Mouse (Mus musculus) hindbrain, embryonic 15.5 days (tissue): ENCODE measurements around the gene Dnaja4. TPM values are rescaled to one million over a fixed set of nuclear protein-coding genes. Genes with fewer than 3 reads are reported as not detected.

Experiments
- ATAC-seq: fragments of 200-750 bp; cut with Nextera tagmentation; 2 replicates; pipeline ENCODE4 v1.8.0; 2017; ENCODE audit warnings: low read depth, moderate number of reproducible peaks, moderate TSS enrichment; ENCODE audit not compliant: low FRiP score
- H3K27ac ChIP-seq: fragments of 300-500 bp; sonication (generic); replicated peaks from 2 replicates; pipeline ENCODE4 v1.5.1; 2015; ENCODE audit warnings: mild to moderate bottlenecking, inconsistent platforms
- H3K27me3 ChIP-seq: fragments of 300-500 bp; sonication (generic); 2 replicates; pipeline ENCODE4 v1.6.1; 2015; ENCODE audit warnings: control low read depth, inconsistent platforms
- H3K36me3 ChIP-seq: fragments of 300-500 bp; sonication (generic); 2 replicates; pipeline ENCODE4 v1.6.1; 2015; ENCODE audit warnings: control low read depth, inconsistent platforms
- H3K4me1 ChIP-seq: fragments of 300-500 bp; sonication (generic); replicated peaks from 2 replicates; pipeline ENCODE4 v1.6.1; 2015; ENCODE audit warnings: control low read depth, inconsistent platforms
- H3K4me2 ChIP-seq: fragments of 300-500 bp; sonication (generic); 2 replicates; pipeline ENCODE4 v1.6.1; 2015; ENCODE audit warnings: moderate library complexity, mild to moderate bottlenecking, inconsistent platforms
- H3K4me3 ChIP-seq: fragments of 300-500 bp; sonication (generic); 2 replicates; pipeline ENCODE4 v1.5.1; 2015; ENCODE audit warnings: mild to moderate bottlenecking, inconsistent platforms
- H3K9ac ChIP-seq: fragments of 300-500 bp; sonication (generic); 2 replicates; pipeline ENCODE4 v1.6.1; 2015; ENCODE audit warnings: inconsistent platforms
- H3K9me3 ChIP-seq: fragments of 300-500 bp; sonication (generic); 2 replicates; pipeline ENCODE4 v1.6.1; 2016; ENCODE audit warnings: control low read depth, inconsistent platforms
- WGBS: fragments of 180-500 bp; shearing (Covaris S2); methylation state at CpG from one replicate; pipeline ENCODE4 v1.1.7; 2015; 5-methylcytosine and 5-hydroxymethylcytosine counted together
- polyA plus RNA-seq: library from polyadenylated mRNA; unstranded; fragments of >200 nt; fragmentation: Nextera tagmentation; extraction: Ambion mirVana; gene quantifications from 2 replicates; pipeline ENCODE4 v1.2.1, GENCODE M21; 2015

Dnaja4 gene
- polyA plus RNA-seq, result 7.5 and 7.6 TPM in 2 replicates

DNA sequence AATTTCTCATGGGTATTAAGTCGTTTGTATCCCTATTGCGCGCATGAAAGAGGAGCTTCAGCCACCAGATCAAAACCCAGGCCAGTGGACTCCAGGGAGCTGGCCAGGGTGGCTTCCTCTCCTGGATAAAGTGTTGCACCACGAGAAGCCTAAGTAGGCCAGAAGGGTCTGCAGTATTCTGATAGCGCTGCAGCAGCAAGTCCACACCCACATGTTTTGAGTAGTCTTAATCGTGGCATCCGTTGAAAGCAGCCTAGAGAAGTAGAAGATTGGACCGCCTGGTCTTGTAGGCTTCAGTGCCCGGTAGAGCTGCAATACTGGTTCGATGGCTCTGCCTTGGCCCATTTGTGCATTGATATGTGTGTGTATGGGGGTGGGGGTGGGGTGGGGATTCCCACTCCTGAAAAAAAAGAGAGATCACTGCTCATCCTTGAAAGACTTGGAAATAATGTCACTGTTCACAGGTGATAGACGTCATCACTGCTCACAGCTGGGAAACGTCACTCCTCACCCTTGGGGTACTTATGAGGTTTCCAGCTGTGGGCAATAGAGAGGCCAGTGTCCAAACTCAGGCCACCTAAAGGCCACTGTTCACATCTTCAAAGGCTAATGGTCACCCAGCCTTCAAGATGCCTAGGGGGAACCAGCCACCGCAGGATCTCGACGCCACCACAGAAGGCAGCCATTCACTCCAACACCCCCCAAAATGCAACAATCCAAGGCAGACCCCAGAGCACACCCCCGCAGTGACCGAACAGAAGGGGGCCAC lies at the start of gene Dnaja4:
Gene Dnaja4, plus strand, starts transcription at position 556 of the 769 bp plus-strand sequence.
- no peaks in the 10 kb centered on the region for H3K36me3 ChIP-seq
- peaks cover 14% of the 10 kb centered on the region for H3K27me3 ChIP-seq
- H3K9ac ChIP-seq, result peak within 1 kb of the TSS; percentile 82
- H3K4me2 ChIP-seq, result peak within 1 kb of the TSS; percentile 95
- H3K27ac ChIP-seq, result peak within 1 kb of the TSS; percentile 31
- WGBS, result 70% methylated on average over 17 of the region's 17 CpGs
- peaks cover 17% of the 10 kb centered on the region for H3K4me1 ChIP-seq
- H3K4me3 ChIP-seq, result peak within 1 kb of the TSS; percentile 72
- no peak; the same call in 1 of the 2 replicates for ATAC-seq
- H3K9me3 ChIP-seq, result no peaks in the 10 kb centered on the region

DNA sequence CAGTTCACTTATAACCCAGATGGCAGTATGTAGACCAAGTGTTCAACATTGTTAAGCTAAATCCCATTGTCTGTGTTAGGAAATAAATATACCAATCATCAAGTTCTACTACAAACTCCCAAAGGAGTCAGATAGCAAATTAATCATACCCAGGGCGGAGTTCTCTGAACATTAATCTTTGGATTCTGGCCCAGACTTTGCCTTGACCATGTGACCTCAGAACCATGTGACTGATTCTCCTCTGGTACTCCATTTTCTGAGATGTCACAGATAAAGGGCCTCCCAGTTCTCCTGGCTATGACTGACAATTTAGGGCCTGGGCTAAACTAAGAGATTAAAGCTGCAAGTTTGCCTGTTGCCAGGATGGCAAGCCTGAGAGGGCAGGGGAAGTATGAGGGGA lies 49.3 kb upstream of the Dnaja4 start:
- no peaks in the 10 kb centered on the region for H3K27me3 ChIP-seq
- WGBS, result 84% methylated on average over 1 of the region's 1 CpGs

DNA sequence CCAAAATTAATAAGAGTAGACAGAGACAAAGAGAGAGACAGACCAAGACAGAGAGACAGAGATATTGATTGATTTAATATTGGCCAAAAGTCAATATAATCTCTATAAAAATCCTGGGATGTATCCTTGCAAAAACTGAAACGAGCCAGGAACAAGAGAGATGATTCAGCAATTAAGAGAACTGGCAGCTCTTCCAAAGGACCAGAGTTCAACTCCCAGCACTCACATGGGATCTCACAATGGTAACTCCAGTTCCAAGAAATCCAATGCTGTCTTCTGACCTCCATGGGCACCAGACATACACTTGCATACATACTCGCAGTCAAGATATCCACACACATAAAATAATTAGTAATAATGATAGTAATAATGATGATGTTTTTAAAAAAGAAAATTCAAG lies 45.9 kb upstream of the Dnaja4 start:
- 81% methylated on average over 2 of the region's 2 CpGs for WGBS
- Histone ChIP-seq H3K9me3 (no peaks in the 10 kb centered on the region), H3K4me2 (no peak overlapping the region), H3K27me3 (no peaks in the 10 kb centered on the region), H3K4me1 (no peaks in the 10 kb centered on the region), H3K4me3 (no peak overlapping the region), H3K9ac (no peak overlapping the region), H3K27ac (no peak overlapping the region), H3K36me3 (no peaks in the 10 kb centered on the region)
- no peak for ATAC-seq

More for the DNA sequence above, 49.3 kb upstream of the Dnaja4 start:
- no peak for ATAC-seq
- H3K4me3 ChIP-seq, result no peak overlapping the region
- no peaks in the 10 kb centered on the region for H3K9me3 ChIP-seq
- no peaks in the 10 kb centered on the region for H3K4me1 ChIP-seq
- H3K36me3 ChIP-seq, result no peaks in the 10 kb centered on the region
- no peak overlapping the region for H3K9ac ChIP-seq
- H3K4me2 ChIP-seq, result no peak overlapping the region
- no peak overlapping the region for H3K27ac ChIP-seq

DNA sequence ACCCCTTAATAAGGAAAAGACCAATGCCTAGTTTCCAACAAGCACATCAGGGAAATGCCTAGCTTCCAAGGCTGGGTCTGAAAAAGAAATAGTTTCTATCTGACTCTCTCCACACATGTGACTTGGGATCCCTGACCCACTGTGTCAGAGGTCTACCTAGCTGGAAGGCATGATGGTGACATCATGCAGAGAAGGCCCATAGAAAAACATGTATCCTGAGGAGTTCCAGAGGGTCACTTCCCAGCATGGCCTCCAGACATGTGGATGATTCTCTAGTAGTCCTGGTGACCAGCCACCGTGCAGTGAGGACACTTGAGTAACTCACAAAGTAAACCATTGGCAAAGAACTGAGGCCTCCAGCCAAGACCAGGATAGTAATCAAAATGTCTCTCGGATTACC lies 42.8 kb upstream of the Dnaja4 start:
- WGBS, result 58% methylated on average over 2 of the region's 2 CpGs

DNA sequence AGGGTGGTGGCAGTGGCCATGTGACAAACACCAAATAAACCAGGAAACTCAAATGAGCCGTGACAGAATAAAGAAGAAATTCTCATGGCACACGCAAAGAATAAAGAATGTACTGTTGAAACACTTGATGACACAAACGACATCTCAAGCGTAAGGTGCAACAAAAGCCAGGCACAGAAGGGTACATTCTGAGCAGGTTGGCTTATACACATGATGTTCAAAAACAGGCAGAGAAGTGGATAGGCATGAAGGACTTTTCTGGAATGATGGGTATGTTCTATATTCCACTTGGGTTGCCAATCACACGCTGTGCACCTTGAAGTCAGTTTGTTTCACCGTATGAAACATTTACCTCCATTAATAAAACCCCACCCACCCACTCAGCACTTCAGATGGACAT lies 42.3 kb upstream of the Dnaja4 start:
- Histone ChIP-seq H3K27ac (no peak overlapping the region), H3K4me1 (no peaks in the 10 kb centered on the region), H3K27me3 (no peaks in the 10 kb centered on the region), H3K9ac (no peak overlapping the region), H3K9me3 (no peaks in the 10 kb centered on the region), H3K36me3 (no peaks in the 10 kb centered on the region), H3K4me3 (no peak overlapping the region), H3K4me2 (no peak overlapping the region)
- no peak for ATAC-seq
- WGBS, result 86% methylated on average over 6 of the region's 6 CpGs

More for the DNA sequence above, 42.8 kb upstream of the Dnaja4 start:
- no peaks in the 10 kb centered on the region for H3K4me1 ChIP-seq
- H3K9ac ChIP-seq, result no peak overlapping the region
- H3K9me3 ChIP-seq, result no peaks in the 10 kb centered on the region
- H3K27me3 ChIP-seq, result no peaks in the 10 kb centered on the region
- H3K4me2 ChIP-seq, result no peak overlapping the region
- H3K27ac ChIP-seq, result no peak overlapping the region
- H3K4me3 ChIP-seq, result no peak overlapping the region
- ATAC-seq, result no peak
- no peaks in the 10 kb centered on the region for H3K36me3 ChIP-seq

DNA sequence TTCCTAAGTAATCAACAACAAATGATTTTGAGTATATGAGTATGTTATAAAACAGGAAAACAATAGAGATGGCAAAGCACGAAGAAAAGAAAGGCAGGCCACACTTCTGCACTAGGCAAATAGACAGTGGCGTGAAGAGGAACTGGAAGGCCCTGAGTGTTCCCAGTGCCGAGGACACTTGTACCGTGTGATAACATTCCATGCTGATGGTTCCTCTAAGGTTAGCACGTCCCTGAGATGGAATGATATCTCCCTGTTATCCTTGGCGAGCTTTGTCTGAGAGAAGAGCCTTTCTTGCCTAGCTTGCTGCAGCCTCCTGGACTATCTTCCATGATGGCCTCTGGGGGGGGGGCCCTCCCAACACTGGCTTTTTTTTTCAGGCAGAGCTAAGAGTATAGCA lies 39.9 kb upstream of the Dnaja4 start:
- Histone ChIP-seq H3K4me2 (no peak overlapping the region), H3K36me3 (no peaks in the 10 kb centered on the region)
- WGBS, result 88% methylated on average over 6 of the region's 6 CpGs

DNA sequence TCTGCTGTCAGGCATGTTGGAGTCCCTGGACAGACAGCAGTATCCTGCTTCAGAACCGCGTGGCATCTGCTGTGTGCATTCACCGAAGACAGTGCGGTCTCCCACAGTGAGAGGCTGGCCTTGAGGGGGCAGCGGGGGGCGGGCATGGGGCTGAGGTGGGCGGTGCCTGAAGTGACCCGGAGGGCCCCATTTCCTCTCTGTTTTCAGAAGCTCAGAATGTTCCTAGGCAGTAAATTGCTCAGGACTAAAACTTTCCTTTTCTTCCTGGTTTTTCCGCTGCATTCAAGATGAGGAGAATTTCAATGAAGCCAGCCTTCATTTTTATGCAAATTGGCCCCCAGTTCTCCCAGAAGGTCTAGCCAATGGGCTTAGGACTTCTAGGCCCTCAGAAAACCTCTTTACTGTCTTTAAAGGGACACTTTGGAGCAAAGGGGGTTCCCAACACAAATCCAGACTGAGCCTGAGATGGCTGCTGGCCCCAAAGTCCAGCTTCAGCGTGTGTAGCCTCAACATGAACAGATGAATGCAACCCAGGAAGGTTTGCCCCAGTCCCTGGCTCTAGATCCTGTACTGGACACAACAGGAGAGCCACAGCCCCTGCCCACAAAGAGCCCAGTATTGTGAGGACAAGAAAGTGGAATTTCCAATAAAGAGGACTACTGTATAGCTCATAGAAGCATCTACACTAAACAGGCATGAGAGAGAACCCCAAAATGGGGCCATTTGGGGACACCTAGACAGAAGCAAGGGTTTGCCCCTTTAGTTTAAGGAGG lies 36.9 kb upstream of the Dnaja4 start, which contains the start of gene Acsbg1:
Gene Acsbg1, minus strand, starts transcription at position 266 of the 773 bp plus-strand sequence.
- ATAC-seq, result peak; percentile 82
- Histone ChIP-seq H3K27ac (peak within 1 kb of the TSS; percentile 61), H3K9ac (no peak within 1 kb of the TSS), H3K4me2 (peak within 1 kb of the TSS; percentile 37), H3K27me3 (no peaks in the 10 kb centered on the region), H3K36me3 (no peaks in the 10 kb centered on the region), H3K9me3 (no peaks in the 10 kb centered on the region), H3K4me1 (peaks cover 7% of the 10 kb centered on the region; the same call in 1 of the 2 replicates), H3K4me3 (no peak within 1 kb of the TSS; the same call in 1 of the 2 replicates)
- 5% methylated on average over 10 of the region's 10 CpGs for WGBS

More for the DNA sequence above, 39.9 kb upstream of the Dnaja4 start:
- H3K9me3 ChIP-seq, result no peaks in the 10 kb centered on the region
- no peak overlapping the region for H3K27ac ChIP-seq
- H3K27me3 ChIP-seq, result no peaks in the 10 kb centered on the region
- no peak overlapping the region for H3K9ac ChIP-seq
- no peak overlapping the region for H3K4me3 ChIP-seq
- peaks cover 7% of the 10 kb centered on the region; the same call in 1 of the 2 replicates for H3K4me1 ChIP-seq
- ATAC-seq, result no peak

DNA sequence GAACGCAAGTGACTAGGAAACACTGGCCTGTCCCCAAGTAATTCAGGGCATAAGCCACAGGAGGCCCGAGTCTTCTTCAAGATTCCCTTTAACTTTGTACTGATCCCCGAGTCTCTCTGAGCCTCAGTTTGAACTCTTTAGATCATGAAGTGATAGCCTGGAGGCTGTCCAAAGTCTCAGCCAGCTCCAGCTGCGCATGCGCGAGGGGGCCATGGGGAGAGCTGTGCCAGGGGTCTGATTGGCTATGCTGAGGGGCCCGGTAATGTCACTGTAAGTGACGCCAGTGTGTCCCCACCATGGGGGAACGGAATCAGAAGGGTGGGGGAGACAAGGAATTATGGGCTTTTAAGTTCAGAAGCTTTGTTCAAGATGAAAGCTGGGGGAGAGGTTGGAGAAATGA lies 34.3 kb upstream of the Dnaja4 start:
- Histone ChIP-seq H3K4me1 (peaks cover 7% of the 10 kb centered on the region; the same call in 1 of the 2 replicates), H3K9ac (no peak overlapping the region), H3K4me3 (no peak overlapping the region), H3K27ac (no peak overlapping the region), H3K4me2 (no peak overlapping the region), H3K9me3 (no peaks in the 10 kb centered on the region), H3K36me3 (no peaks in the 10 kb centered on the region), H3K27me3 (no peaks in the 10 kb centered on the region)
- 73% methylated on average over 9 of the region's 9 CpGs for WGBS
- ATAC-seq, result no peak

DNA sequence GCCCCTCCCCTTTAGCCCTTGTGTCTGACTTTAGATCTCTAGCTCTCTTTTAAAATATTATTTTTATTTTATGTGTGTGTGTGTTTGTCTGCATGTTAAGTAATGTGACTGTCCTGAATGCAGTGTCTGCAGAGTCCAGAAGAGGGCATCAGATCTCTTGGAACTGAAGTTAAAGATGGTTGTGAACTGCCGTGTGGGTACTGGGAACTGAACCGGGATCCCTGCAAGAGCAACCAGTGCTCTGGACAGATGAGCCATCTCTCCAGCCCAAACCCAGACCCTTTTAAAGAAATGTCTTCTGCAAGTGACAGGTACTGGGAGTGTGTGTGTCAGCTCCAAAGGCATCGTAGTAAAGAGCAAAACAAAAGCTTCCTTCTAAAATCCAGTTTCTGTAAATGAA lies 32.6 kb upstream of the Dnaja4 start:
- 93% methylated on average over 3 of the region's 3 CpGs for WGBS
- Histone ChIP-seq H3K4me2 (no peak overlapping the region), H3K9ac (no peak overlapping the region), H3K4me1 (peaks cover 7% of the 10 kb centered on the region; the same call in 1 of the 2 replicates), H3K27ac (no peak overlapping the region), H3K4me3 (no peak overlapping the region), H3K9me3 (no peaks in the 10 kb centered on the region), H3K36me3 (no peaks in the 10 kb centered on the region), H3K27me3 (no peaks in the 10 kb centered on the region)
- no peak for ATAC-seq

DNA sequence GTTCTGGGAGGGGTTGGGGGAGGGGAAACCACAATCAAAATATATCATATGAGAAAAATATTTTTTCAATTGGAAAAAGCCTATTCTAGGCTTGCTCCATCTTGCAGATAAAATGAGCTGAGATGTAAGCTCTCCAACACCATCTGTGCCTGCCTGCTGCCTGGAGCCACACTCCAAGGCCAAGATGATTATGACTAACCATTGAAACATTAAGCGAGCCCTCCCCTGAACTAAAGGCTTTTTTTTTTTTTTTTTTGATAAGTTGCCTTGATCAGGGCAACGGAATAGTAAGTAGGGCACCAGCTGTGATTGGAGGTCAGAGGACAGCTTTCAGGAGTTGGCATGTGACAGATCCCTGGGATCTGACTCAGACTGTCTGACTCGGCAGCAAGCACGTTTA lies 30.2 kb upstream of the Dnaja4 start:
- H3K9me3 ChIP-seq, result no peaks in the 10 kb centered on the region
- no peak overlapping the region for H3K4me3 ChIP-seq
- WGBS, result 52% methylated on average over 4 of the region's 4 CpGs
- H3K4me2 ChIP-seq, result no peak overlapping the region
- H3K27me3 ChIP-seq, result no peaks in the 10 kb centered on the region
- no peak for ATAC-seq
- no peak overlapping the region for H3K9ac ChIP-seq
- no peaks in the 10 kb centered on the region for H3K36me3 ChIP-seq
- no peak overlapping the region for H3K27ac ChIP-seq
- no peaks in the 10 kb centered on the region for H3K4me1 ChIP-seq

DNA sequence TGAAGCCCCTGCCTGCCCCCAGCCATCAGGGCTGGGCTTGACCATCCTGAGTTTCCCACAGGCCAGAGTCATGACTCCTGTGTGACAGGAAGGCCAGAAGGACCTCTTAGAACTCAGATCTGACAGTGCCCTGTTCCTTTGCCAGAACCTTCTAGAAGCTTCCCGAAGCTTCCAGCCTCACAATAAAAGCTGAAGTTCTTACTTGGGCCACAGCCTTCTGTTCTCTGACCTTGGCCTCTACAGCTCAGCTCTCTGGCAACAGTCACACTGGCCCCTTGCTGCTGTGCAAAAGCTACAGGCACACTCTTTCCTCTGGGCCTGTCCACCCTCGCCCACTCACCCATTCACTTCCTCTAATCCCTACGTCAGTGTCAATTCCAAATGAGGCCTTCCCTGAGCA lies 26.7 kb upstream of the Dnaja4 start:
- Histone ChIP-seq H3K36me3 (no peaks in the 10 kb centered on the region), H3K27me3 (no peaks in the 10 kb centered on the region), H3K27ac (no peak overlapping the region), H3K9me3 (no peaks in the 10 kb centered on the region), H3K4me3 (no peak overlapping the region), H3K4me1 (no peaks in the 10 kb centered on the region), H3K4me2 (no peak overlapping the region), H3K9ac (no peak overlapping the region)
- no peak for ATAC-seq
- WGBS, result 86% methylated on average over 3 of the region's 3 CpGs

DNA sequence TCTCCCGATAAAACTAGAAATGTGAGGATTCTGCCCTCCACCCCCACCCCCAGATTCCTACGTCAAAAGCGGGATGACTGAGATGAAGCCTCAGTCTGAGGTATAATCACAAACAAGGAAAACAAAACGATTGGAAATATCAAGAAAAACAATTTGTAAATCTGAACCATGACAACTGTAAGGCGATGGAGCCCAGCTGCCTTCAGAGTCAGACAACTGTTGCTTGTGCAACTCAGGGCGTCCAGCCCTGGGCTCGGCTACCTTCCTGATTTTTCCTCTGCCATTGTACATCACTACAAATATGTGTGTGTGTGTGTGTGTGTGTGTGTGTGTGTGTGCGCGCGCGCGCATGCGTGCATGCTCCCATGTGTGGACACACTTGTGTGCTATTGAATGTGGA lies 24.8 kb upstream of the Dnaja4 start:
- Histone ChIP-seq H3K4me3 (no peak overlapping the region), H3K36me3 (no peaks in the 10 kb centered on the region), H3K4me1 (no peaks in the 10 kb centered on the region), H3K27ac (no peak overlapping the region), H3K9me3 (no peaks in the 10 kb centered on the region), H3K9ac (no peak overlapping the region), H3K27me3 (no peaks in the 10 kb centered on the region), H3K4me2 (no peak overlapping the region)
- ATAC-seq, result no peak
- 91% methylated on average over 13 of the region's 13 CpGs for WGBS
